Mouse (Mus musculus): ENCODE results near the gene Olfr1338. TPM values are rescaled to one million over a fixed set of nuclear protein-coding genes. Genes with fewer than 3 reads are reported as not detected.

Olfr1338 gene
- not detected for polyA plus RNA-seq (2017; shearing (Covaris generic))

GRCm38 (mm10) chr4:118758637-118759036, at the start of gene Olfr1338:
TSS of gene Olfr1338 (minus strand) at chr4:118758737.

DNA sequence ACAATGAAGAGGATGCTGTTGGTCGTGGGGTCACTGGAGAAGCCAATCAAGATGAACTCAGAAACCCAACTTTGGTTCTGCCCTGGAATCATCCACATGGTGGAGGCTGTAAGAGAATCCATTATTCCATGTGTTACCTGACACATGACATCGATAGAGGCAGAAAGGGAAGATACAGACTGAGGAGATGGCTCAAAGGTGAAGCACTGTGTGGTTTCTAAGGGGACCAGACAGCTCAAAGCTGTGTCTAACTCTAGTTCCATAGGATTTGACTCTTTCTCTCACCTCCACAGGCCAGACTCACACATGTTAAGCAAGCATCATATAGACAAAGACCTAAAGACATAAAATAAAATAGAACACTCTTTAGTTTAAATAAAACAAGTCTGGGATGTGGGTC, 23.9 kb upstream of the Olfr1338 start, which contains the start of gene Olfr1337:
Gene Olfr1337, minus strand, starts transcription at position 101 of the 400 bp plus-strand sequence.

GRCm38 (mm10) chr4:118731875-118732274, 26.7 kb downstream of the Olfr1338 start, which contains the start of gene Olfr1339:
TSS of gene Olfr1339 (plus strand) at chr4:118732175.

GRCm38 (mm10) chr4:118719838-118720237, 38.7 kb downstream of the Olfr1338 start, which contains the start of gene Olfr1340:
TSS of gene Olfr1340 (plus strand) at chr4:118720138.

GRCm38 (mm10) chr4:118703223-118703622, 55.3 kb downstream of the Olfr1338 start, which contains the start of gene Olfr1341:
TSS of gene Olfr1341 (plus strand) at chr4:118703523.

Other genes with a start within 250 kb of the Olfr1338 start
- gene 2610528J11Rik, start 231.7 kb downstream of the Olfr1338 start, polyA plus RNA-seq (2017; shearing (Covaris generic)) = not detected
- gene Tmem125, start 214.7 kb downstream of the Olfr1338 start, polyA plus RNA-seq (2017; shearing (Covaris generic)) = not detected
- not detected for gene Cfap57, start 138.0 kb downstream of the Olfr1338 start, polyA plus RNA-seq (2017; shearing (Covaris generic))
- gene Ebna1bp2, start 137.9 kb downstream of the Olfr1338 start, polyA plus RNA-seq (2017; shearing (Covaris generic)) = 195 TPM
- not detected for gene Olfr62, start 99.8 kb downstream of the Olfr1338 start, polyA plus RNA-seq (2017; shearing (Covaris generic))
- gene Olfr1342, start 66.0 kb downstream of the Olfr1338 start, polyA plus RNA-seq (2017; shearing (Covaris generic)) = not detected
- gene Olfr1341, start 55.2 kb downstream of the Olfr1338 start, polyA plus RNA-seq (2017; shearing (Covaris generic)) = not detected
- not detected for gene Olfr1340, start 38.6 kb downstream of the Olfr1338 start, polyA plus RNA-seq (2017; shearing (Covaris generic))
- not detected for gene Olfr1339, start 26.6 kb downstream of the Olfr1338 start, polyA plus RNA-seq (2017; shearing (Covaris generic))
- gene Olfr1337, start 23.8 kb upstream of the Olfr1338 start, polyA plus RNA-seq (2017; shearing (Covaris generic)) = not detected
- not detected for gene Olfr1335, start 51.2 kb upstream of the Olfr1338 start, polyA plus RNA-seq (2017; shearing (Covaris generic))
- gene Olfr1333, start 77.5 kb upstream of the Olfr1338 start, polyA plus RNA-seq (2017; shearing (Covaris generic)) = not detected
- not detected for gene Olfr1331, start 105.9 kb upstream of the Olfr1338 start, polyA plus RNA-seq (2017; shearing (Covaris generic))
- not detected for gene Olfr1330, start 129.9 kb upstream of the Olfr1338 start, polyA plus RNA-seq (2017; shearing (Covaris generic))
- not detected for gene Olfr1329, start 158.7 kb upstream of the Olfr1338 start, polyA plus RNA-seq (2017; shearing (Covaris generic))
- gene Olfr1328, start 179.9 kb upstream of the Olfr1338 start, polyA plus RNA-seq (2017; shearing (Covaris generic)) = not detected
- gene Lao1, start 202.8 kb upstream of the Olfr1338 start, polyA plus RNA-seq (2017; shearing (Covaris generic)) = not detected